Mouse (Mus musculus) kidney, postnatal 0 days (tissue): ENCODE data around the gene Wdr34. TPM values are rescaled to one million over a fixed set of nuclear protein-coding genes. Genes with fewer than 3 reads are reported as not detected.

Experiments
- ATAC-seq: fragments of 200-750 bp; cut with Nextera tagmentation; replicated peaks from 2 replicates; pipeline ENCODE4 v1.8.0; 2017; ENCODE audit warnings: low read depth, moderate number of reproducible peaks, moderate TSS enrichment, moderate library complexity; ENCODE audit not compliant: low FRiP score
- DNase-seq: peaks from one replicate; pipeline ENCODE4 v3.0.0-alpha.2; 2016; ENCODE audit warnings: low spot score
- H3K27ac ChIP-seq: fragments of 300-500 bp; sonication (generic); 2 replicates; pipeline ENCODE4 v1.5.1; 2014; ENCODE audit warnings: mild to moderate bottlenecking
- H3K27me3 ChIP-seq: fragments of 300-500 bp; sonication (generic); 2 replicates; pipeline ENCODE4 v1.6.1; 2014; ENCODE audit warnings: low read length, mixed read lengths; ENCODE audit not compliant: insufficient read depth
- H3K36me3 ChIP-seq: fragments of 300-500 bp; sonication (generic); 2 replicates; pipeline ENCODE4 v1.6.1; 2014; ENCODE audit warnings: low read length, mixed read lengths; ENCODE audit not compliant: insufficient read depth
- H3K4me1 ChIP-seq: fragments of 300-500 bp; sonication (generic); replicated peaks from 2 replicates; pipeline ENCODE4 v1.6.1; 2014; ENCODE audit warnings: antibody characterized with exemption, low read length, mixed read lengths; ENCODE audit not compliant: insufficient read depth
- H3K4me2 ChIP-seq: fragments of 300-500 bp; sonication (generic); 2 replicates; pipeline ENCODE4 v1.6.1; 2014; ENCODE audit warnings: mild to moderate bottlenecking, low read length, moderate library complexity, mixed read lengths
- H3K4me3 ChIP-seq: fragments of 300-500 bp; sonication (generic); replicated peaks from 2 replicates; pipeline ENCODE4 v1.5.1; 2014; ENCODE audit warnings: low read depth, low read length
- H3K9ac ChIP-seq: fragments of 300-500 bp; sonication (generic); 2 replicates; pipeline ENCODE4 v1.6.1; 2014; ENCODE audit warnings: low read depth, low read length
- H3K9me3 ChIP-seq: fragments of 300-500 bp; sonication (generic); replicated peaks from 2 replicates; pipeline ENCODE4 v1.6.1; 2016; ENCODE audit warnings: low read length, inconsistent platforms, mixed read lengths
- CTCF ChIP-seq: IDR thresholded peaks from 2 replicates; pipeline ENCODE4 v1.5.1; 2016; ENCODE audit warnings: antibody characterized with exemption, low read depth, mild to moderate bottlenecking, moderate library complexity
- WGBS: fragments of 180-500 bp; shearing (Covaris S2); extraction: QIAGEN DNeasy Blood & Tissue Kit; methylation state at CpG from one replicate; pipeline ENCODE4 v1.1.7; 2014; 5-methylcytosine and 5-hydroxymethylcytosine counted together
- polyA plus RNA-seq: library from polyadenylated mRNA; unstranded; fragments of >200 nt; fragmentation: Nextera tagmentation; extraction: Ambion mirVana; gene quantifications from 2 replicates; pipeline ENCODE4 v1.2.1, GENCODE M21; 2015

Gene Wdr34
- polyA plus RNA-seq, 1 experiment from 2014 or later = 26.2 TPM

DNA sequence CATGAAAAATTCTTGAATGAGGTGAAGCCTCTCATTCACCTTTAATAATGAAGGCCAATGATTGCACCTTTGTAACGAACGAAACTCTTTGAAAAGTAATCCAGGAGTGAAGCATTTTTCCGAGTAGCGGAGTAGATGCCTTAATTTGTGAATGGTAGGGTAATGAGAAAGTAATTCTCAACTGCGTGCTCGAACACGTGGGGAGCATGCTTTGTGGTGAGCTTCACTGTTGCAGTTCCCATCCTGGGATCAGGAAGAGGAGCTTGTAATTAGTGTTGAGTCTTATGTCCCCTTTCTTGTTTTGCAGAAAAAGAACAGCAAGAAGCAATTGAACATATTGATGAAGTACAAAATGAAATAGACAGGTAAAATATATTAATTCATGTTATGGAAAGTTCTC, 19.3 kb upstream of the Wdr34 start:
- Histone ChIP-seq H3K27ac (no peak overlapping the region), H3K4me3 (peak overlapping the region; percentile 100), H3K36me3 (peaks cover 19% of the 10 kb centered on the region; the same call in 1 of the 2 replicates), H3K4me2 (peak overlapping the region; percentile 77), H3K4me1 (peaks cover 23% of the 10 kb centered on the region), H3K27me3 (no peaks in the 10 kb centered on the region), H3K9me3 (no peaks in the 10 kb centered on the region), H3K9ac (peak overlapping the region; percentile 87)
- no peak for DNase-seq
- TF ChIP-seq CTCF = no peak
- no peak for ATAC-seq
- WGBS = 8% methylated on average over 7 of the region's 7 CpGs

DNA sequence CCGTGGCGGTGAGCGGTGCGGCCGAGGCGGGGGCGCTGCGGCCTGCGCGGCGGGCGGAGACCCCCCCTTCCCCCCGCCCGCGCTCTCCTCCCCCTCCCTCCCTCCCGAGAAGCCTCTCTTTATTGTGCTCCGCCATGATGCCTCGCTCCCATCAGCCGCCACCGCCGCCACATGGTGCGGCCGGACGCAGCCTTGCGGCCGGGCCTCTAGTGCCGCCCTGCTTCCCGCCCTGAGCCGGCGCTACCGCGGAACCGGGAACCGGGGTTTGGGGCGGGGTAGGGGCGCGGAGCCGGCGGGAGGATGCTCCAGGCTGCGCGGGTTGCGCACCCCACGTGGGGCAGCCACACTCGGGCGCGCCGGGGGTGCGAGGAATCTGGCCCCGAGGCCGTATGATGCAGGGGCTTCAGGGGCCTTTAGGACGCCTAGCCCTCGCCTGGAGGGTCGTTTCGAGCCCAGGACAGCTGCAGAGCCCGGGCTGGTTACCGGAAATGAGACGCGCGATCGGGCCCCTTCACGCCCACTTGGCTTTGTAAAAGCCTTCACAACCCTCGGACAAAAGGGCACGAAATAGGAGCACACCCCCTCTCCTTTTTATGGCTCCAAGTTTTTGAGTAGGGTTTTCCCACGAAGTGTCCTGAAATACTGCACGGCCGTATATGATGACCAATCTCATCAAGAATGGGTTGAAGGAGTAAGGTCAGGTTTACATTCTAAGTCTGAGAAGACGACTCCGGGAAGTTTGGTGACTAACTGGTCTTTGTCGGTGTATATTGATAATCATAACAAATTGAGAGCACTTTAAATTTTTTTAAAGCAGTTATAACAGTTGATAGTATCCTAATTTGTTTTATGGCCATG, 18.6 kb upstream of the Wdr34 start:
- under 1% methylated on average over 57 of the region's 69 CpGs for WGBS
- no peak for TF ChIP-seq CTCF
- DNase-seq = peak; percentile 64

DNA sequence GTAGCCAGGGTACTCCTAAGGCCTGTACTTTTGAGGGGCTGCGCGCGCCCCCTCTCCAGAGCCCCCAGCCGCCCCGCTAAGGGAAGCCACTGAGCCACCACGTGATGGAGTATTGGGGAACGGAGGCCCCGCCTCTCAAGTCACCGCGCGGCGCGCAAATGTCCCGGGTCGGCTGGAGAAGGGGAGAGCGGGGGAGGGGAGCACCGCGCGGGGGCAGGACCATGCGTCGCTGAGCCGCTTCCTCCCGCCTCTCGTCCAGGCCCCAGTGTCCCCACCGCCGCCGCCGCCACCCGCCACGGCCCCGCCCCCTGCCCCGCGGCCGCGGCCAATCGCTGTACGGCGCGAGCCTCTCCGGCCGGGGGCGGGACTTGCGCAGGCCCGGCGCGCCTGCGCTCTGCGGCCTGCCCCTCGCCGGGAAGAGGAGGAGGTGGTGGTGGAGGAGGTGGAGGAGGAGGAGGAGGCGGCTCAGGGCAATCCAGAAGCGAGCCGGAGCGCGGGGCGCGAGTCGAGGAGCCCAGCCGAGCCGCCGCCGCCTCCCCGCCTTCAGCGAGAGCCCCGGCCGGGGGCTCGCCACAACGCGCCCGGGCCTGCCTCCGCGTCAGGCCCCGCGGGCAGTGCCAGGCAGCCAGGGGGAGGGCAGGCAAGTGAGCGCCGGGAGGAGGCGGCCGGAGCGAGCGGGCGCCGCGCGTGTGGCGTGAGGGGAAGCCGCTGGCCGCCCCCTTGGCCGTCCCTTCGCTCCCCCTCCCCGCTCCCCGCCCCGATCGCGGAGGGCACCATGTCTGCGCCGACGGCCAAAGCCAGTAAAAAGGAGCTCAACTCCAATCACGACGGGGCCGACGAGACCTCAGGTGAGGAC, 17.6 kb upstream of the Wdr34 start:
- DNase-seq (peak; percentile 98), ATAC-seq (peak; percentile 93)
- Histone ChIP-seq H3K27me3 (no peaks in the 10 kb centered on the region), H3K4me3 (peak overlapping the region; percentile 100), H3K9ac (peak overlapping the region; percentile 87), H3K4me2 (peak overlapping the region; percentile 77), H3K27ac (peak overlapping the region; percentile 99), H3K9me3 (no peaks in the 10 kb centered on the region), H3K4me1 (peaks cover 23% of the 10 kb centered on the region), H3K36me3 (peaks cover 15% of the 10 kb centered on the region; the same call in 1 of the 2 replicates)
- under 1% methylated on average over 67 of the region's 101 CpGs for WGBS
- no peak for TF ChIP-seq CTCF

More for the DNA sequence above, 18.6 kb upstream of the Wdr34 start:
- Histone ChIP-seq H3K4me2 (peak overlapping the region; percentile 77), H3K27ac (peak overlapping the region; percentile 99), H3K9ac (peak overlapping the region; percentile 87), H3K4me3 (peak overlapping the region; percentile 100), H3K9me3 (no peaks in the 10 kb centered on the region), H3K4me1 (peaks cover 23% of the 10 kb centered on the region), H3K27me3 (no peaks in the 10 kb centered on the region), H3K36me3 (peaks cover 15% of the 10 kb centered on the region; the same call in 1 of the 2 replicates)
- peak; percentile 23 for ATAC-seq

DNA sequence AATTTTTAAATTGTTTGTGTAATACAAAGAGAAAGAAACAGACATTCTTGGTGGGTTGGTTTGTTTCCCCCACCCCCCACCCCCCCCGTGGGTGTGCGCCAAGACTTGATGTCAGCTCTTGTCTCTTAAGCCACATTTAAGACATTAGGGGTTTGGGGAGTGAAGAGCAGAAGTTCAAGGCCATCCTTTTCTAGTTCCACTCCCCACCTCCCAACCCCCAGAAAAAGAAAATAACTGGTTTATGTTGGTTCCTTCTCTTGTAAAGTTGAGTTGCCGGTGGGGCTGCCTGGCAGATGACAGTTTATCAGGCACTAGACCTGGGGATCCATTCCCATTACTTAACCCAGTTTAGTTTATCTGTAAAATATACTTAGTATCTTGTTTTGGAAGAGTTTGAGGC, 15.6 kb upstream of the Wdr34 start:
- Histone ChIP-seq H3K36me3 (0 out of 2 replicates have a peak, but pooled peaks cover 5% of the 10 kb centered on the region), H3K27me3 (no peaks in the 10 kb centered on the region), H3K4me1 (peaks cover 23% of the 10 kb centered on the region), H3K9me3 (no peaks in the 10 kb centered on the region), H3K9ac (no peak overlapping the region; the same call in 1 of the 2 replicates), H3K4me3 (no peak overlapping the region), H3K4me2 (peak overlapping the region; percentile 89; the same call in 1 of the 2 replicates), H3K27ac (no peak overlapping the region)
- ATAC-seq = no peak
- TF ChIP-seq CTCF = no peak
- no peak for DNase-seq
- WGBS = 47% methylated on average over 3 of the region's 3 CpGs

DNA sequence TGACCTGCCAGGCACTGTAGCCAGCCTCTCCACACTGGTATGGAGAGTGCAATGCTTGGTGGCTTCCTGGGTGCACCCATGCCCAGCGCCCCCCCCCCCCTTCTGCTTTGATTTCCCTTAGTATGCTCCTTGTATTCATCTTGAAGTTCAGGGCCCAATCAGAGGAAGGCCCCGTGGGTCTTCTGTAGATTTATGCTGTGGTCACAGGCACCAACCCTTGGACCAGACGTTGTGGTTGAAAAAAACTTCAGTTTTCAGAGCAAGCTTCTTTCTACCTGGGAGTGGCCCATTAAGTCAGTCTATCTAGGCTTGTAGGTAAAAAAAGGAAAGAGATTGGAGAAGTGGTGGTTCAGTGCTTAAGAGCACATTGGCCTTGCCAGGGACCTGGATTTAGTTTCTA, 15.1 kb upstream of the Wdr34 start:
- H3K4me3 ChIP-seq = no peak overlapping the region; the same call in 1 of the 2 replicates
- 0 out of 2 replicates have a peak, but pooled peaks cover under 1% of the 10 kb centered on the region for H3K36me3 ChIP-seq
- ATAC-seq (no peak), DNase-seq (no peak)
- no peak for TF ChIP-seq CTCF
- peak overlapping the region; percentile 91; the same call in 1 of the 2 replicates for H3K27ac ChIP-seq
- WGBS = 1% methylated on average over 3 of the region's 3 CpGs
- no peak overlapping the region; the same call in none of the 2 replicates for H3K9ac ChIP-seq
- H3K9me3 ChIP-seq = no peaks in the 10 kb centered on the region
- peak overlapping the region; percentile 89 for H3K4me2 ChIP-seq
- peaks cover 23% of the 10 kb centered on the region for H3K4me1 ChIP-seq
- H3K27me3 ChIP-seq = no peaks in the 10 kb centered on the region

DNA sequence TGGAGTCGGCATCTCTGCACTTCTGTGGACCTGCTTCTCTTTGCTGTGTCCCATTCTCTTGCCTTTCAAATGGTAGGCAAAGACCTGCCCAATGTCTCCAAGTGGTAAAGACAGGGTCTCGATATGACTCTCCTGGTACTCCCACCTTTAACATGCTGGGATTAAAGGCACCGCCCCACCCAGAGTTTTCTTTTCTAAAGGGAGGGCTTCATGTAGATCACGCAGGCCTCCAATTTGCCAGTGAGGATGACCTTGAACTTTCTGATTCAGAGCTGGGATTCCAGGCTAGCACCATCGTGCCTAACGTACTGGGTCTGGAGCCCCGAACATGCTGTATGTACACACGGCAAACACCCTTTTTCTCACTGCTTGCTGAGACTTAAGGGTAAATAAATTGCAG, 14.6 kb upstream of the Wdr34 start:
- H3K9me3 ChIP-seq = no peaks in the 10 kb centered on the region
- no peaks in the 10 kb centered on the region for H3K36me3 ChIP-seq
- peak overlapping the region; percentile 48 for H3K4me3 ChIP-seq
- no peaks in the 10 kb centered on the region for H3K27me3 ChIP-seq
- peak overlapping the region; percentile 89 for H3K4me2 ChIP-seq
- H3K4me1 ChIP-seq = peaks cover 23% of the 10 kb centered on the region
- peak overlapping the region; percentile 67 for H3K9ac ChIP-seq
- DNase-seq (no peak), ATAC-seq (no peak)
- TF ChIP-seq CTCF = no peak
- peak overlapping the region; percentile 91 for H3K27ac ChIP-seq
- 3% methylated on average over 8 of the region's 8 CpGs for WGBS
